Mouse (Mus musculus) spleen, postnatal 36 days (tissue): ENCODE data around the gene Atp6v1b1.
"Not testable (repeated sequence)": the region's sequence is repeated elsewhere in the genome, so short reads cannot be mapped to it uniquely, and the experiment has no call there.

Source experiments
- DNase-seq, 2 experiments: peaks; one replicate each; pipeline ENCODE4 v3.0.0; 2022; ENCODE audit warnings: low spot score in 2 of 2, mixed read lengths in 1 of 2

The Atp6v1b1 gene

DNA sequence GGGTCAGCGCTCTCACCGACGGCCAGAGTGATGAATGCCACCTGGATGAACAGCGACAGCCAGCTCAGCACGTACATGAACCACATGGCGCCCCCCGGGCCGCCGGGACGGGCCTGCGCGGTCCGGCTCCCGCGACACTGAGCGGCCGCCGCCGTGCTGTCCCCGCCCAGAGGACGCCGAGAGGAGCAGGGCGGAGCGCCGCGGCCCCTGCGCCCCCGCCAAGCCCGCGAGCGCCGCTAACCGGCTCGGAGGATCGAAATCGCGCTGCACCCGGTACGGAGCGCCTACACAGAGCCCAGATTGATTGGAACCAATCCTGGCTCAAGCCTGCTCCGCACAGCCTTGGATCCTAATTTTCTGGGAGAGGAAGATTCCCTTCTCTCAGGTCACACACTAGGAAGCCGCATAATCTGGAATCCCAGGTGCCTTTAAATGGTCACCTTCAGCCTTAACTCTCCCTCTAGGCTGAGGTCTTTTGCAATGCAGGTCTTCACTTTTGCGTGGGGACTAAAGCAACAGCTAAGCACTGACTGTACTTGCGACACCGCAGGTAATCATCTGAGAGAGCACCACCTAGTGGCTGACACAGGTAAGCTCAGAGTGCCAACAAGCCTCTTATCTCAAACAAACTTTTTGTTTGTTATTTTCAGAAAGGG, 33.0 kb downstream of the Atp6v1b1 start, which contains the start of gene Tex261:
TSS of gene Tex261 (minus strand) at position 176 of the 656 bp plus-strand sequence.
- peak; percentile 84 to 87 for DNase-seq

GRCm38 (mm10) chr6:83778306-83778705, 35.5 kb downstream of the Atp6v1b1 start:
- DNase-seq, result no peak

DNA sequence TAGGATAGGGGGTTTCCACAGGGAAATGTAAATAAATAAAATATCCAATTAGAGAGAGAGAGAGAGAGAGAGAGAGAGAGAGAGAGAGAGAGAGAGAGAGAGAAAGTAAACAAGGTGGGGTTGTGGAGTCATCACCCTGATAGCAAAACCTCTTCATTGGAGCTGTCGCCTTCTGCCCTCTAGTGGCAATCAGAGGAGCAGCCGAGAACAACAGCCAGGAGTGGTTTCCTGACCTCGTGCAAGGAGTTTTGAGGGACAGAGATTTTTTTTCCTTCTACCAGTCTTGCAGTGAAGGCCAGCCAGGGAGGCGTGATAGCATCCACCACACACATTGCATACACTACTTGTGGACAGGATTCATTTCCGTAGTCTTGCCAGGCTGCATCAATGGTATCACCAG, 36.2 kb downstream of the Atp6v1b1 start:
- peak; percentile 45 to 50 for DNase-seq

- DNase-seq, result no peak
Observed at GRCm38 (mm10) chr6:83786426-83786825, 43.6 kb downstream of the Atp6v1b1 start.

DNA sequence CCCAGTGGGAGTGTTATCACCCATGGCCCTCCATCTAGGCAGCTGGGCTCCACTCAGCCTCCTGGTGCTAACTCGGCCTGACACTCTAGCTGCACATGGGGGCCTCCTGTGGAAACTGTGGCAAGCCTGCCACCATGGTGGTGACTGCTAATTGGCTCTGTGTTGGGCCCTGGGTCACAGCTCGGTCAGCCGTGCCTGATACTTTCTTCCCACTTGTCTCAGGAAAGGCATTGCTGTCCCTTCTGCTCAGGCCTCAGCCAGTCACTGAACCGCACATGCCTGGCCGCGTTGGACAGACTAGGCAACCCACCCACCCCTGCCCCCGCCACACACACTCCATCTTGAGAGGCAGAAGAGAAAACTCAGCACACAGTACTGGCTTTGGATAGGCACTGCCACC, 45.8 kb downstream of the Atp6v1b1 start:
- DNase-seq, result no peak

DNA sequence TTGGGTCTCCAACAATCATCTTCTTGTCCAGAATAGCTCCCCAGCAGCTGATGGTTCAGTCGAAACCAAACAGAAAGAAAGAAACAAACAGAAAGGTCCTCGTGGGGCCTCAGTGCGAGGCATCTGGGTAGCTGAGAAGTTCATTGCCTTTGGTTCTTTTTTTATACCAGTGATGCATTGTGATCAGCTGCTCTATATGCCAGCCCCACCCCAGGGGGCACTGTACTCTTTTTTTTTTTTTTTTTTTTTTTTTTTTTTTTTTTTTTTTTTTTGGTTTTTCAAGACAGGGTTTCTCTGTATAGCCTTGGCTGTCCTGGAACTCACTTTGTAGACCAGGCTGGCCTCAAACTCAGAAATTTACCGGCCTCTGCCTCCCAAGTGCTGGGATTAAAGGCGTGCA, 47.7 kb downstream of the Atp6v1b1 start:
- DNase-seq, result not testable (repeated sequence)

DNA sequence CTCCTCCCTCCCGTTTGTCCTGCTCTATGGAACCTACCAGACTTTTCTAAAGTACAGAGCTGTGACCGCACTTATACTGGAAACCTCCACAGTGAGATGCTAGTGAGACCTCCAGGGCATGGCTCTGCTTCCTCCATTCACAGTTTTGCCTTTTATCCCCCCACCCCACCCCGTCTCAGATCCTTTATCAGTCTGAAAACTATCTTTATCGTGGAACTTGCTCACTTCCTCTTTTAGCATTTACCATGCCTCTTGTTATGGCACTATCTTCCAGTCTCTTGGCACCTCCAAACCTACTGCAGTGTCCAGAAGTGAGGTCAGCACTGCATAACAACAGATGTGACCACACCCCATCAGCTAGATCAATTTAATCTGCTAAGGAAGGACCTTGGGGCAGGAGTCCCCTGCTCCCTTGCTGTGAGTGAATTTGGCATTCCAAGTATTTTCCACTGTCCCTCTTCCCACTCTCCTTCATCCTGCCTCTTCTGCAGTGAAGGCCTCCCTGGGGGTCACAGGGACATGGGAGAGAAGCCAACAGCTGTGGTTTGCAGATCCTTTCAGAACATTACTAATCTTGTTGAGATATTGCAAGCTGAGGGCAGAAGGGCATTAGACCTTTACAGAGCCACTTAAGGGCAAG, 48.6 kb downstream of the Atp6v1b1 start:
- DNase-seq, result no peak

GRCm38 (mm10) chr6:83794760-83795296, 52.0 kb downstream of the Atp6v1b1 start, which contains the start of gene Nagk:
TSS of gene Nagk (plus strand) at chr6:83794982.
- DNase-seq, result peak; percentile 95

DNA sequence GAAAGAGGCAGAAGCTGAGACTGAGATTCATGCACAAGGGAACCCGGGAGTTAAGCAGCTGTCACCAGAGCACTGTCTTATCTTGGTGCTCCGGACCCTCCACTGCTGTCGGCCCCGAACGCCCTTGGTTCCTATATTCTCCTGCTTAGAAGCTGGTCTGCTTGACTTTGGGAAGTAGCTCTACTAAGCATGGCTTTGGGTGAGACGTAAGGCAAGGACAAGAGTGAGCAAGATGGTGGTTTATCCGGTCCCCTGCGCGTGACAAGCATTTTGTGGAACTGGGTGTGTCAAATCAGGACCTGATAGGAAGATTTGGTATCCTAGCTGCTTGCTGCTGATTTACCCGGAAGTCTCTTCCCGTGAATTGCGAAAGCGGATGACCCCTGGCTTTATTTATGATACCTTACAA, 52.7 kb downstream of the Atp6v1b1 start:
- peak in 1 of 2 experiments; percentile 28 for DNase-seq

GRCm38 (mm10) chr6:83796686-83797085, 53.9 kb downstream of the Atp6v1b1 start:
- no peak for DNase-seq

DNA sequence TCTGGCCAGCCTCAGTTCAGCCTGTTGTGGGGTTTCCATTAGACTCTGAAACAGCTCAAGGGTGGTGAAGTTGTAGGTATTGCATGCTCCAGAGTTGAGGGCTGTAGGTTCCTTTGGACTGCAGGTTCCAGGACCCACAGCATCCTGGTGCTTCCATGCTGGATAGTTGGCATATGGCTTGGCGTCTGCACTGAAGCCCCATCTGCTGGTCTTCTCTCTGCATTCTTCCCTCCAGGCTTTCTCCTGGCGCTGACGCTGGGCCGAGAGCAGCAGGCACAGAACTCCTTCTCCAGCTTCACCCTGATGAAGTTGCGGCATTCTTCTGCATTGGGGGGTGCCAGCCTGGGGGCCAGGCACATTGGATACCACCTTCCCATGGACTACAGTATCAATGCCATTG, 59.2 kb downstream of the Atp6v1b1 start:
- no peak for DNase-seq

DNA sequence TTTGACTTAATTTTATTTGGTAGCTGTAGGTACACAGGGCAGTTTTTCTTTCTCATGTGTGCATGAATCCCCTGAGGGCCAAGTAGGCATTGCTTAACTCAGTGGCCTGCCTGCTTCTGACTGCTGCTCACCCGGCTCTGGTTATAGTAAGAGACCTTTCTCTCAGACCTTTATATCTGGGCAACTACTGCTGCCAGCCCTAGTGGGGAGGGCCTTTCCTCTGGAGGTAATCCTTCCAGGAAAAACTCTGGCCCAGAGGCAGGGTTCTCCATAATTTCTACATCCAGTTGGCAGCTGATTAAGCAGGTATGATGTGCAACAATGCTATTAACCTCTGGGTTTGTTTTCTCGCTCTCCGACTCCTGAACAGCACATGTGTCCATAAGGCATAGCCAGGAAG, 60.1 kb downstream of the Atp6v1b1 start:
- no peak for DNase-seq
